Mouse (Mus musculus): ENCODE measurements around the gene Ms4a6b. TPM values are rescaled to one million over a fixed set of nuclear protein-coding genes. Genes with fewer than 3 reads are reported as not detected.
"Not testable (repeated sequence)": the region's sequence is repeated elsewhere in the genome, so short reads cannot be mapped to it uniquely, and the experiment has no call there.

Ms4a6b gene
- 0.33 and 3.1 TPM in 2 replicates for polyA plus RNA-seq (2014; fragmentation: Nextera tagmentation; extraction: Ambion mirVana)

DNA sequence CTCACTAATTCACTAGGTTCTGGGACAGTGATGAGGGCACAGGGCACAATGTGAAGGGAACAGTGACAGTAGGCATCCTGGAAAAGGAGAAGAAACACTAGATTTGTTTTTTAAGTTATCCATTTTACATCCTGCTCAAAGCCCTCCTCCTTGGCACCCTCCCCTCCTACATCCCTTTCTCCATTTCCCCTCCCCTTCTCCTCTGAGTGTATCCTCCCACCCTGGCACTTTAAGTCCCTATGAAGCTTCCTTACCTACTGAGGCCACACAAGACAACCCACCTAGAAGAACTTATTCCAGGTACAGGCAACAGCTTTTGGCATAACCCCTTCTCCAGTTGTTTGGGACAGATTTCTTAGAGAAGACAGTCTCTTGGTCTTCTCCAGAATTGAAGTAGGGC, at the start of gene Ms4a6b:
Gene Ms4a6b, plus strand, starts transcription at position 267 of the 400 bp plus-strand sequence.
- Histone ChIP-seq H3K27ac (ENCODE audit: low read depth, low read length) (no peak within 1 kb of the TSS), H3K4me3 (ENCODE audit: low read depth, low read length) (no peak within 1 kb of the TSS), H3K9me3 (ENCODE audit: control insufficient read depth, low read length) (no peaks in the 10 kb centered on the region), H3K4me1 (ENCODE audit: control insufficient read depth, insufficient read depth, low read length) (no peaks in the 10 kb centered on the region), H3K9ac (replicated peaks; ENCODE audit: low read depth, low read length) (no peak within 1 kb of the TSS), H3K27me3 (ENCODE audit: control insufficient read depth, insufficient read depth, low read length) (no peaks in the 10 kb centered on the region), H3K36me3 (ENCODE audit: control insufficient read depth, insufficient read depth, low read length) (no peaks in the 10 kb centered on the region), H3K4me2 (ENCODE audit: low read depth, low read length) (no peak within 1 kb of the TSS)
- ATAC-seq (ENCODE audit: low read depth), result no peak

DNA sequence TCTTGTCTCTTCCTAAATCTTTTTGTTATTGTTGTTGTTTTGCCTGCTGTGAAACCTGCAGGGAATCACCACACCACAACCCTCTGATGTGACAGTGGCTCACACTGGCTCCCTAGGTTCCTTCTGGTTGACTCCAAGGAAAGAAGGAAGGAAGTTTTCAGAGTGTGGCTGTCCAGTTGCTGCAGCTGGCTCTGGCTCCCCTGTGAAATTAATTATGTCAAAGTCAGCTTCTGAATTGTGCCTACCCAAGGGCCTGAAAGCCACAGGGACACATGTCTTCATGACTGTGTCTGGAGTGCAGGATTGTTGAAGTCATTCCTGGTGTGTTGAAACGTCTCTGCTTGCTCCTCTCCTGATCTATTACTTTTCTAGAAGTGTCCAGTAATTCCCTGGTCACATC, 48.0 kb upstream of the Ms4a6b start:
- ATAC-seq (ENCODE audit: low read depth); H3K36me3 ChIP-seq (ENCODE audit: control insufficient read depth, insufficient read depth, low read length): not testable (repeated sequence)

DNA sequence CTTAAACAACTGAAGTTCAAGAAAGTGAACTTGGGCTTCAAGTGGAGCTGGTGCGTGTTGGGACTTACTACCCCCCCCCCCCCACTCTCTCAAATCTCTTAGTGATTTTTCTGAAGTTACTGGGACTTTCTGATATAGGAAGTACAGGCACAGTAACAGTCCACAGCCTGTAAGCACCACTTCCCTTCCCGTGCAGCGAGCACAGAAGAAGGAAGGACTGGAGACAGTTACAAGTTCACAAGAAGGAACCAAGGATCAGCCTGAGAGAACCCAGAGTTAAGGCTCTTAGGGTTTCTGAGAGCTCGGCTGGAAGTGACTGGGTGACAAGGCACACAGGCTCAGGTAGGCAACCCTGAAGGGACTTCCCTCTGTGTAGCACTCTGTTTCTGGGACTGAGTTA, 47.1 kb upstream of the Ms4a6b start, which contains the start of gene Ms4a6c:
Gene Ms4a6c, plus strand, starts transcription at position 152 of the 400 bp plus-strand sequence.
- H3K36me3 ChIP-seq (ENCODE audit: control insufficient read depth, insufficient read depth, low read length); H3K4me3 ChIP-seq (ENCODE audit: low read depth, low read length); ATAC-seq (ENCODE audit: low read depth); H3K27me3 ChIP-seq (ENCODE audit: control insufficient read depth, insufficient read depth, low read length); H3K27ac ChIP-seq (ENCODE audit: low read depth, low read length); H3K4me2 ChIP-seq (ENCODE audit: low read depth, low read length); H3K4me1 ChIP-seq (ENCODE audit: control insufficient read depth, insufficient read depth, low read length); H3K9ac ChIP-seq (replicated peaks; ENCODE audit: low read depth, low read length); H3K9me3 ChIP-seq (ENCODE audit: control insufficient read depth, low read length): not testable (repeated sequence)
- WGBS, result 90% methylated on average over 4 of the region's 4 CpGs

More for the DNA sequence above, 48.0 kb upstream of the Ms4a6b start:
- H3K4me3 ChIP-seq (ENCODE audit: low read depth, low read length); H3K4me2 ChIP-seq (ENCODE audit: low read depth, low read length); H3K4me1 ChIP-seq (ENCODE audit: control insufficient read depth, insufficient read depth, low read length); H3K9me3 ChIP-seq (ENCODE audit: control insufficient read depth, low read length); H3K27me3 ChIP-seq (ENCODE audit: control insufficient read depth, insufficient read depth, low read length); H3K9ac ChIP-seq (replicated peaks; ENCODE audit: low read depth, low read length); H3K27ac ChIP-seq (ENCODE audit: low read depth, low read length): not testable (repeated sequence)
- WGBS, result 71% methylated on average over 1 of the region's 1 CpGs

DNA sequence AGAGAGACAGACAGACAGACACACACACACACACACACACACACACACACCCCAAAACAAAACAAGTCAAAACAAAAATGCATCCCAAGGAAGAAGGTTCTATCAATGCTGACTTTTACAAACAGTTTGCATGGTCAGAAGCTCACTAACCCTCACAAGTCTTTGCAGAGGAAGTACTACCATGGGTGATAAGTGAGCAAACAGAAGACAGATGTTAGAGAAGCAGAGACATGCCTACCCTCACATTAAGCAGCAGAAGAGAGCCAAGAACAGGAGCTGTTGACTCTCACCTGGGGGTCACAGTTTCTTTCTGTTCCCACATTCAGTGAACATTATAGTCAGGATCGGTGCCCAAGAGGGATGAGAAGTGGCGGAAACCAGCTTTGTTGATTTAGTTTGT, 36.6 kb upstream of the Ms4a6b start:
- H3K36me3 ChIP-seq (ENCODE audit: control insufficient read depth, insufficient read depth, low read length), result no peaks in the 10 kb centered on the region
- H3K4me1 ChIP-seq (ENCODE audit: control insufficient read depth, insufficient read depth, low read length), result no peaks in the 10 kb centered on the region
- no peaks in the 10 kb centered on the region for H3K9me3 ChIP-seq (ENCODE audit: control insufficient read depth, low read length)
- no peak for ATAC-seq (ENCODE audit: low read depth)
- no peak overlapping the region for H3K9ac ChIP-seq (replicated peaks; ENCODE audit: low read depth, low read length)
- H3K4me2 ChIP-seq (ENCODE audit: low read depth, low read length), result no peak overlapping the region
- no peak overlapping the region for H3K27ac ChIP-seq (ENCODE audit: low read depth, low read length)
- whole genome bisulfite sequencing, result 89% methylated on average over 2 of the region's 2 CpGs
- H3K4me3 ChIP-seq (ENCODE audit: low read depth, low read length), result no peak overlapping the region
- H3K27me3 ChIP-seq (ENCODE audit: control insufficient read depth, insufficient read depth, low read length), result no peaks in the 10 kb centered on the region

DNA sequence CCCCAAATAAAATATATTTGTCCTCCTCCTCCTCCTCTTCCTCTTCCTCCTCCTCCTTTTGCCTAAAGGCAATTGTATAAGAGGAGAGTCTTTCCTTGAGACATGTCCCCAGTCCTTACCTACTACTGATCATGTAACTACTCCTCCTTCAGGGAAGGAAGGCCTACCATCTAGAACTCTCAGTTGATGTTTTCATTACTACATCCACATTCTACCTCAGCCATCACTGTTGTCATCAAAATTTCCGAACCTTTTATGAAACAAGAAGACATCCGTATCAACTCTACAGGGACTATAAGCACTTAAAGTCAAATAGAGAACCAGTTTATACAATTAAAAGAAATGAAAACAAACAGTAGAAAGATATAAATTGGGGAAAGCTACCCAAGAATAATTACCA, 33.6 kb upstream of the Ms4a6b start:
- no peak overlapping the region for H3K27ac ChIP-seq (ENCODE audit: low read depth, low read length)
- no peak overlapping the region for H3K4me2 ChIP-seq (ENCODE audit: low read depth, low read length)
- 92% methylated on average over 2 of the region's 2 CpGs for WGBS
- no peaks in the 10 kb centered on the region for H3K27me3 ChIP-seq (ENCODE audit: control insufficient read depth, insufficient read depth, low read length)
- H3K4me1 ChIP-seq (ENCODE audit: control insufficient read depth, insufficient read depth, low read length), result no peaks in the 10 kb centered on the region
- no peak overlapping the region for H3K9ac ChIP-seq (replicated peaks; ENCODE audit: low read depth, low read length)
- no peak for ATAC-seq (ENCODE audit: low read depth)
- no peaks in the 10 kb centered on the region for H3K36me3 ChIP-seq (ENCODE audit: control insufficient read depth, insufficient read depth, low read length)
- H3K9me3 ChIP-seq (ENCODE audit: control insufficient read depth, low read length), result no peaks in the 10 kb centered on the region
- no peak overlapping the region for H3K4me3 ChIP-seq (ENCODE audit: low read depth, low read length)

DNA sequence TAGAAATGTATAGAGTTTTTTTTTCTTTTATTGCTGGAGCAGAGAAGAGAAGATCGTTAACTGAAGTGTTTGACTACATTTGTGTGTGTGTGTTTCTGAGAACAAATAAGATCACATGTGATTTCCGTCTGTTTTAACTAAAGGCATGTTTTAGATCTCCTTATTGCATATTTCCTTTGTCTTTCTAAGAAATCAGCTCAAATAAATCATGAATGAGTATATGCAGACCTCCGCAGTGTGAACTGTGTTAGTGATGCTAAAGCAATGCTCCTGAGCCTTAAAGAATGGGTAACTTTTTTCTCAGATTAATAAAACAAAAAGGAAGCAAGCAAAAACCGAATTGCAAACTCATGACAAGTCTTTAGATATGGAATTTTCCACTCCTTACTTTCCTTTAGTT, 32.4 kb upstream of the Ms4a6b start:
- Histone ChIP-seq H3K27ac (ENCODE audit: low read depth, low read length) (no peak overlapping the region), H3K4me1 (ENCODE audit: control insufficient read depth, insufficient read depth, low read length) (no peaks in the 10 kb centered on the region), H3K36me3 (ENCODE audit: control insufficient read depth, insufficient read depth, low read length) (no peaks in the 10 kb centered on the region), H3K9ac (replicated peaks; ENCODE audit: low read depth, low read length) (no peak overlapping the region), H3K27me3 (ENCODE audit: control insufficient read depth, insufficient read depth, low read length) (no peaks in the 10 kb centered on the region), H3K9me3 (ENCODE audit: control insufficient read depth, low read length) (no peaks in the 10 kb centered on the region), H3K4me2 (ENCODE audit: low read depth, low read length) (no peak overlapping the region), H3K4me3 (ENCODE audit: low read depth, low read length) (no peak overlapping the region)
- WGBS, result 79% methylated on average over 4 of the region's 4 CpGs
- ATAC-seq (ENCODE audit: low read depth), result no peak

DNA sequence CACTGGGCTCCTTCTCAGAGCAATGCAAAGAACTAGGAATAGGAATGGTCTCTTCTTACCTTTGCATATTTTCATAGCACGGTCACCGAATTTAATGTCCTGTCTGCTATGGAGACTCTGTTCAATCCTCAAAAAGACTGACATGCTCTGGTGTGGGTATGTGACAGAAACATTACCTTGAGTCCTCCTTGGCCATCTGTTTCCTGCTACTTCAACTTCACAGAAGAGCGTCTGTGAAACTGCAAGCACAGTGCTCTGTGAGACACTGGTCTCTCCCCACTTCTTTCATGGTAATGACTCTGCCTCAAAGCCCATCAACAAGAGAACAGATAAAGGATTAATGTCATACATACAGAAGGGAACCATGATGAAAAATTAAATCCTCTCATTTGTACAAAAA, 31.9 kb upstream of the Ms4a6b start:
- ATAC-seq (ENCODE audit: low read depth), result no peak
- Histone ChIP-seq H3K4me1 (ENCODE audit: control insufficient read depth, insufficient read depth, low read length) (no peaks in the 10 kb centered on the region), H3K9ac (replicated peaks; ENCODE audit: low read depth, low read length) (no peak overlapping the region), H3K4me3 (ENCODE audit: low read depth, low read length) (no peak overlapping the region), H3K9me3 (ENCODE audit: control insufficient read depth, low read length) (no peaks in the 10 kb centered on the region), H3K36me3 (ENCODE audit: control insufficient read depth, insufficient read depth, low read length) (no peaks in the 10 kb centered on the region), H3K27me3 (ENCODE audit: control insufficient read depth, insufficient read depth, low read length) (no peaks in the 10 kb centered on the region), H3K4me2 (ENCODE audit: low read depth, low read length) (no peak overlapping the region), H3K27ac (ENCODE audit: low read depth, low read length) (no peak overlapping the region)
- WGBS, result 84% methylated on average over 3 of the region's 3 CpGs

DNA sequence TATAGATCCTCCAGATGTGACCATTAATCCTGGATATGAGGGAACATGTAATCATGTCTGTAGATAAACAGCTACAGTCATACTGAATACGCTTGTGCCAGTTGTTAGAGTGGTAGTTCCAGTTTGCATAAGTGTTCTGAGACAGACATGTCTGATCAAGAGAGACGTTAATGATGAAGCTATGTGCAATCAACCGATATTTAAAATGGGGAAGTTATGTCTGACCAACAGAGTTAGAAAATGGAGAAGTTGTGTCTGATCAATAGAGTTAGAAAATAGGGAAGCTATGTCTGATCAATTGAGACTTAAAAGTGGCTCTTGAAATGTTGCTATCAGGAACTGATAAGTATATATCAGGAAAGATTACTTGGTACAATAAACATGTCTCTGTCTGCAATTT, 31.0 kb upstream of the Ms4a6b start:
- H3K27ac ChIP-seq (ENCODE audit: low read depth, low read length), result no peak overlapping the region
- no peak overlapping the region for H3K4me2 ChIP-seq (ENCODE audit: low read depth, low read length)
- no peak overlapping the region for H3K9ac ChIP-seq (replicated peaks; ENCODE audit: low read depth, low read length)
- H3K4me3 ChIP-seq (ENCODE audit: low read depth, low read length), result no peak overlapping the region
- no peaks in the 10 kb centered on the region for H3K27me3 ChIP-seq (ENCODE audit: control insufficient read depth, insufficient read depth, low read length)
- H3K9me3 ChIP-seq (ENCODE audit: control insufficient read depth, low read length), result no peaks in the 10 kb centered on the region
- no peak for ATAC-seq (ENCODE audit: low read depth)
- H3K36me3 ChIP-seq (ENCODE audit: control insufficient read depth, insufficient read depth, low read length), result no peaks in the 10 kb centered on the region
- H3K4me1 ChIP-seq (ENCODE audit: control insufficient read depth, insufficient read depth, low read length), result no peaks in the 10 kb centered on the region
- 95% methylated on average over 3 of the region's 3 CpGs for WGBS

DNA sequence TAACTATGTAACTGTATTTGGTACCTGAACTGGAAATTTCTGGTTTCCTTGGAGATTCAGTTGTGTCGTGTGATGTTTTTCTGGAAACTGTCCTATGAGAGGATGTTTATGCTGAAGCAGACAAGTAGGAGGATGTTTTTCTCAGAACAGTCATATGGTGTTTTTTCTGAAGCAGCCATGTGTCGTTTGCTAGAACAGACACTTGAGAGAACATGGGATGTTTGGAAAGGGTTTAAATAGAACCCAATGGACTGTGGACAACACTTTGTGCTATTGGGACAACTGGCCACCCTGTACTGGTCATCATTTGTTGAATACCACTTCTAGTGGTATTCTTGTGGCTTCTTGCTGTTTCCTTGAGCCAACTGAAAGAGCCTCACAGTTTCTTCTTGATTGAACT, 30.6 kb upstream of the Ms4a6b start, which contains the start of gene Gm8369:
Gene Gm8369, plus strand, starts transcription at position 193 of the 400 bp plus-strand sequence.
- 85% methylated on average over 2 of the region's 2 CpGs for WGBS
- H3K36me3 ChIP-seq (ENCODE audit: control insufficient read depth, insufficient read depth, low read length), result no peaks in the 10 kb centered on the region
- H3K27ac ChIP-seq (ENCODE audit: low read depth, low read length), result no peak within 1 kb of the TSS
- H3K4me1 ChIP-seq (ENCODE audit: control insufficient read depth, insufficient read depth, low read length), result no peaks in the 10 kb centered on the region
- no peaks in the 10 kb centered on the region for H3K27me3 ChIP-seq (ENCODE audit: control insufficient read depth, insufficient read depth, low read length)
- H3K9me3 ChIP-seq (ENCODE audit: control insufficient read depth, low read length), result no peaks in the 10 kb centered on the region
- ATAC-seq (ENCODE audit: low read depth), result no peak
- H3K9ac ChIP-seq (replicated peaks; ENCODE audit: low read depth, low read length), result no peak within 1 kb of the TSS
- no peak within 1 kb of the TSS for H3K4me3 ChIP-seq (ENCODE audit: low read depth, low read length)
- no peak within 1 kb of the TSS for H3K4me2 ChIP-seq (ENCODE audit: low read depth, low read length)

DNA sequence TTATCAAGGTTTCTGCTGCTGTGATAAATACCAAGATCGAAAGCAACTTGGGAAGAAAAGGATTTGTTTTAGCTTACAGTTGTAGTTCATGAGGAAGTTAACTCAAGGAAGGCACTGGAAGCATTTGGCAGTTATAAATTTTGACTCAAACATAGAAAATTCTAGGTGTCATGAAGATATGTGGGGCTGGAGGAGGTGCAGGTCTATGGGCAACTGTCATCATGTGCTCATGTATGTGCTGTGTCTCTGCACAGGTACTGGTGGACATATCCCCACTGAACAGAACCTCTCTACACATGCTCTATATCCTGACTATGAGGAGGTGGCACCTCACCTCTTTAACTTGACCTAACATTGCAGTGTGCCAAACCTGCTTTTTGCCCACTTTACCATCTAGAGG, 29.7 kb upstream of the Ms4a6b start:
- Histone ChIP-seq H3K9me3 (ENCODE audit: control insufficient read depth, low read length) (no peaks in the 10 kb centered on the region), H3K36me3 (ENCODE audit: control insufficient read depth, insufficient read depth, low read length) (no peaks in the 10 kb centered on the region), H3K4me2 (ENCODE audit: low read depth, low read length) (no peak overlapping the region), H3K27me3 (ENCODE audit: control insufficient read depth, insufficient read depth, low read length) (no peaks in the 10 kb centered on the region), H3K4me3 (ENCODE audit: low read depth, low read length) (no peak overlapping the region), H3K27ac (ENCODE audit: low read depth, low read length) (no peak overlapping the region), H3K4me1 (ENCODE audit: control insufficient read depth, insufficient read depth, low read length) (no peaks in the 10 kb centered on the region), H3K9ac (replicated peaks; ENCODE audit: low read depth, low read length) (no peak overlapping the region)
- 92% methylated on average over 1 of the region's 1 CpGs for WGBS
- no peak for ATAC-seq (ENCODE audit: low read depth)
